Comparison of ENCODE assay signal across 10 mouse cellular contexts in the genomic region with DNA sequence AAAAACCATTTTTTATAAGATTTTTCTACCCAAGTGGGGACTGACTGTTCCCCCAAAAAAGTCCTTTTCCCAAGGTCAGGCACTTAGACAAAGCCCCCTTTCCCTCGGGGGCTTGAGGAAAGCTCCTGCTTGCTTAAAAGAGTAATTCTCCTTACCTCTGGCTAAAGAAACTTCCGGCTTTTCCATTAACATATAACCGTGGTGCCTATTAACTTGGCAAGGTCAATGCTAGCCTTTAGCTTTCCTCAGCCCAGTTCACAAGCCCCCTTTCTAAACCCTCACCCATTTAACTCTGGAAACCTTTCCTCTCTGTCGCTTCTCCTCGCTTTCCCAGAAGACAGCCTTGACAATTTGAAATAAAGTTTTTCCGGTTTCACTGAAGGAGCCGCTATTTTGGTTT. TPM values are rescaled to one million over a fixed set of nuclear protein-coding genes. Genes with fewer than 3 reads are reported as not detected.
DNase-seq lines count a peak whose midpoint lies in the region; ATAC-seq and TF ChIP-seq lines count a peak whose summit lies in the region.
"Had no signal": no experiment of that assay in that cellular context is flagged by ENCODE, and none has a peak within 500 bp of the region (broad histone marks: within the 10 kb centered on the region; RNA-seq: fewer than 3 reads in every experiment).

No protein-coding gene starts in this region.

- H3K27me3 ChIP-seq in heart, embryonic 13.5 days (replicated peaks), result no peaks in the 10 kb centered on the region
- H3K27me3 ChIP-seq in lung, embryonic 15.5 days, result no peaks in the 10 kb centered on the region
- H3K27me3 ChIP-seq in forebrain, embryonic 13.5 days, result no peaks in the 10 kb centered on the region
- no peaks in the 10 kb centered on the region for H3K27me3 ChIP-seq in neural tube, embryonic 13.5 days

- no peak for DNase-seq in heart, postnatal 4 days
- no peak for DNase-seq in lung, adult 2 months
- no peak for DNase-seq in adrenal gland, adult (ENCODE audit: inconsistent age in 2 of 2, low spot score in 1 of 2)
- DNase-seq in left cerebral cortex, postnatal 36 days (ENCODE audit: low spot score in 2 of 2), result no peak

- WGBS in heart, embryonic 13.5 days, result 39% methylated on average over 7 of the region's 7 CpGs
- 33% methylated on average over 7 of the region's 7 CpGs for WGBS in lung, embryonic 15.5 days
- WGBS in lung, adult 2 months, result 44% methylated on average over 7 of the region's 7 CpGs
- WGBS in forebrain, embryonic 13.5 days, result 47% methylated on average over 7 of the region's 7 CpGs
- 48% methylated on average over 7 of the region's 7 CpGs for WGBS in neural tube, embryonic 13.5 days

- H3K27ac ChIP-seq in heart, embryonic 13.5 days (replicated peaks), result peak overlapping the region; percentile 45
- H3K27ac ChIP-seq in lung, embryonic 15.5 days, result peak overlapping the region; percentile 38; the same call in 1 of the 2 replicates
- H3K27ac ChIP-seq in forebrain, embryonic 13.5 days, result no peak overlapping the region
- peak overlapping the region; percentile 81 for H3K27ac ChIP-seq in neural tube, embryonic 13.5 days (replicated peaks)

- H3K36me3 ChIP-seq in heart, embryonic 13.5 days, result no peaks in the 10 kb centered on the region
- no peaks in the 10 kb centered on the region for H3K36me3 ChIP-seq in lung, embryonic 15.5 days
- H3K36me3 ChIP-seq in forebrain, embryonic 13.5 days (ENCODE audit: poor library complexity, severe bottlenecking), result no peaks in the 10 kb centered on the region
- H3K36me3 ChIP-seq in neural tube, embryonic 13.5 days, result no peaks in the 10 kb centered on the region

- intact Hi-C loops in left cerebral cortex, postnatal 36 days (cut with DNase I), result no loop called here

- no peak overlapping the region for H3K4me3 ChIP-seq in heart, embryonic 13.5 days
- no peak overlapping the region for H3K4me3 ChIP-seq in lung, embryonic 15.5 days
- H3K4me3 ChIP-seq in lung, adult 2 months (replicated peaks; ENCODE audit: extremely low read depth, low read depth, low read length), result no peak overlapping the region
- no peak overlapping the region for H3K4me3 ChIP-seq in forebrain, embryonic 13.5 days
- no peak overlapping the region for H3K4me3 ChIP-seq in neural tube, embryonic 13.5 days

- H3K4me2 ChIP-seq in heart, embryonic 13.5 days, result peak overlapping the region; percentile 50
- H3K4me2 ChIP-seq in lung, embryonic 15.5 days, result no peak overlapping the region
- peak overlapping the region; percentile 33; the same call in 1 of the 2 replicates for H3K4me2 ChIP-seq in forebrain, embryonic 13.5 days
- peak overlapping the region; percentile 43 for H3K4me2 ChIP-seq in neural tube, embryonic 13.5 days

- peaks cover 13% of the 10 kb centered on the region for H3K4me1 ChIP-seq in heart, embryonic 13.5 days
- H3K4me1 ChIP-seq in lung, embryonic 15.5 days, result no peaks in the 10 kb centered on the region; the same call in 1 of the 2 replicates
- no peaks in the 10 kb centered on the region for H3K4me1 ChIP-seq in lung, adult 2 months (ENCODE audit: control insufficient read depth, insufficient read depth, low read length)
- H3K4me1 ChIP-seq in forebrain, embryonic 13.5 days, result peaks cover 16% of the 10 kb centered on the region
- peaks cover 19% of the 10 kb centered on the region for H3K4me1 ChIP-seq in neural tube, embryonic 13.5 days (replicated peaks)

- no peak for ATAC-seq in heart, embryonic 13.5 days (ENCODE audit: extremely low read depth, insufficient number of reproducible peaks, low FRiP score, low TSS enrichment)
- no peak for ATAC-seq in lung, embryonic 15.5 days (ENCODE audit: borderline replicate concordance, extremely low read depth, low FRiP score, low TSS enrichment)
- 0 out of 2 replicates have a peak, but pooled peaks have one; percentile 20 for ATAC-seq in forebrain, embryonic 13.5 days
- ATAC-seq in neural tube, embryonic 13.5 days (ENCODE audit: low read depth), result no peak

- no peak overlapping the region for H3K9ac ChIP-seq in heart, embryonic 13.5 days
- no peak overlapping the region for H3K9ac ChIP-seq in lung, embryonic 15.5 days
- H3K9ac ChIP-seq in forebrain, embryonic 13.5 days, result no peak overlapping the region
- no peak overlapping the region for H3K9ac ChIP-seq in neural tube, embryonic 13.5 days

- TF ChIP-seq POLR2A in lung, adult 2 months (IDR thresholded peaks at IDR 0.05; ENCODE audit: borderline replicate concordance, extremely low read depth, low read depth, low read length), result no peak

- TF ChIP-seq CTCF in lung, adult 2 months (IDR thresholded peaks at IDR 0.05; ENCODE audit: insufficient read depth, low read length), result no peak

- H3K9me3 ChIP-seq in heart, embryonic 13.5 days, result no peaks in the 10 kb centered on the region
- H3K9me3 ChIP-seq in lung, embryonic 15.5 days, result no peaks in the 10 kb centered on the region
- no peaks in the 10 kb centered on the region for H3K9me3 ChIP-seq in forebrain, embryonic 13.5 days (replicated peaks)
- H3K9me3 ChIP-seq in neural tube, embryonic 13.5 days, result no peaks in the 10 kb centered on the region

RNA-seq across cellular contexts. Expression of a gene that starts 29.7 kb away (rescaled TPM):
- 0.05 TPM in 1 of 2 replicates, not detected in the other for polyA plus RNA-seq in heart, embryonic 13.5 days (2015; fragmentation: Nextera tagmentation; extraction: Ambion mirVana)
- not detected for total RNA-seq in heart, postnatal 4 days (2021)
- polyA plus RNA-seq in lung, embryonic 15.5 days (2015; fragmentation: Nextera tagmentation; extraction: Ambion mirVana), result 0.04 and 0.06 TPM in 2 replicates
- 0.05 TPM in 1 of 2 replicates, not detected in the other for polyA plus RNA-seq in lung, adult 2 months (2012; rRNA removed)
- not detected in 2 replicates for polyA plus RNA-seq in forebrain, embryonic 13.5 days (2015; fragmentation: Nextera tagmentation; extraction: Ambion mirVana)
- polyA plus RNA-seq in neural tube, embryonic 13.5 days (2015; fragmentation: Nextera tagmentation; extraction: Ambion mirVana), result 0.21 and 0.28 TPM in 2 replicates
- under 1 TPM; 0.22 to 0.41 TPM for total RNA-seq in left cerebral cortex, postnatal 36 days (2021)
- polyA plus RNA-seq: C2C12; small intestine, adult 2 months had no signal
